Mouse (Mus musculus) cortical plate, adult 2 months (tissue): ENCODE measurements around the gene Ccr7. TPM values are rescaled to one million over a fixed set of nuclear protein-coding genes. Genes with fewer than 3 reads are reported as not detected.

ENCODE experiments used
- H3K27ac ChIP-seq: fragments of 200-500 bp; 2 replicates; pipeline ENCODE4 v1.5.1; 2012; ENCODE audit warnings: low read length, control low read depth, inconsistent platforms; ENCODE audit not compliant: insufficient read depth
- H3K4me1 ChIP-seq: fragments of 200-500 bp; 2 replicates; pipeline ENCODE4 v1.6.1; 2011; ENCODE audit warnings: low read length; ENCODE audit not compliant: control insufficient read depth, insufficient read depth
- H3K4me3 ChIP-seq: fragments of 200-500 bp; 2 replicates; pipeline ENCODE4 v1.5.1; 2011; ENCODE audit warnings: mild to moderate bottlenecking, low read length, control low read depth; ENCODE audit not compliant: insufficient read depth
- CTCF ChIP-seq: fragments of 200-500 bp; IDR thresholded peaks from 2 replicates; pipeline ENCODE4 v1.5.1; 2011; ENCODE audit warnings: mild to moderate bottlenecking, control low read depth, low read length; ENCODE audit not compliant: insufficient read depth; ENCODE audit errors: extremely low read depth
- POLR2A ChIP-seq: fragments of 200-500 bp; IDR thresholded peaks from 2 replicates; pipeline ENCODE4 v1.6.1; 2011; ENCODE audit warnings: mild to moderate bottlenecking, low read length, control low read depth; ENCODE audit not compliant: insufficient read depth; ENCODE audit errors: extremely low read depth
- polyA plus RNA-seq: library from polyadenylated mRNA; depleted of rRNA; stranded (reverse); fragments of >200 nt; gene quantifications from 2 replicates; pipeline ENCODE4 v1.2.3, GENCODE M21; 2012

Gene Ccr7
- polyA plus RNA-seq, 1 experiment = 0.15 TPM

DNA sequence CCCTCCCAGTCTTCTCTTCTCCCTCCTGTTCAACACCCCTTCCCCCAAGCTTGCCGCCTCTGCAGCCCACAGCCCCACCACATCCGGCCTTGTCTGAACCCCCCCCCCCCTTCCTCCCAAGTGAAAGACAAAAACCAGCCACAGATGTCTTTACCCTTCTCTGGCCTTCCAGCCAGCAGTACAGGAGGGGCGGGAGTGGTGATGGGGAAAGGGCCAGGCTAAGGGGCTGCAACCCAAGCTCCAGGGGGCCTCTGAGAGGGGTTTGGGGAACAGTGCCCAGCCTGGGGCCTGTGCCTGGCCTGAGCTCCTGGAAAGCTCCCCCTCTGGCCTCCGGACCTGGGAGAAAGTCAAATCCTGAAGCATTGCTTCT lies 7.0 kb downstream of the Ccr7 start:
- no peak for TF ChIP-seq CTCF
- no peak for TF ChIP-seq POLR2A
- H3K4me3 ChIP-seq = no peak overlapping the region
- H3K4me1 ChIP-seq = peaks cover 5% of the 10 kb centered on the region
- H3K27ac ChIP-seq = no peak overlapping the region; the same call in 1 of the 2 replicates

GRCm38 (mm10) chr11:99147041-99147919 lies 7.6 kb downstream of the Ccr7 start:
- Histone ChIP-seq H3K4me3 (no peak overlapping the region), H3K4me1 (peaks cover 5% of the 10 kb centered on the region), H3K27ac (peak overlapping the region; percentile 67; the same call in 1 of the 2 replicates)
- TF ChIP-seq POLR2A (no peak), CTCF (no peak)

DNA sequence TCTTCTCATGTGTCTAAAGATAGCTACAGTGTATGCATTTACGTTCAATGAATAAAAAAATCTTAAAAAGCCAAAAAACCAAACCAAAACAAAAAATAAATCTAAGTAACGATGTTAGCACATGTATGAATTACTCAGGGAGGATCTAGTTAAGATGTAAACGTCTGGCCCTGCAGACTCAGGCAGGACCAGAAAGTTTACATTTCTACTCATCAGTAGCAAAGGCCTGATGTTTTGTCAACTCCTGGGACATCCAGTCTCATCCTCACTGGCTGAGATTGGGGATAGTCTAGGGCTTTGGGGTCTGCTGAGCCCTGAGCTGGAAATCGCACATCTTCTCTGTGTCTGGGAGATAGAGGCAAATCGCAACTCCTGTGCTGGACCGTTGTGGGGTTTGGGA lies 8.3 kb downstream of the Ccr7 start:
- Histone ChIP-seq H3K4me3 (no peak overlapping the region), H3K27ac (no peak overlapping the region), H3K4me1 (peaks cover 6% of the 10 kb centered on the region)
- TF ChIP-seq POLR2A (no peak), CTCF (no peak)

DNA sequence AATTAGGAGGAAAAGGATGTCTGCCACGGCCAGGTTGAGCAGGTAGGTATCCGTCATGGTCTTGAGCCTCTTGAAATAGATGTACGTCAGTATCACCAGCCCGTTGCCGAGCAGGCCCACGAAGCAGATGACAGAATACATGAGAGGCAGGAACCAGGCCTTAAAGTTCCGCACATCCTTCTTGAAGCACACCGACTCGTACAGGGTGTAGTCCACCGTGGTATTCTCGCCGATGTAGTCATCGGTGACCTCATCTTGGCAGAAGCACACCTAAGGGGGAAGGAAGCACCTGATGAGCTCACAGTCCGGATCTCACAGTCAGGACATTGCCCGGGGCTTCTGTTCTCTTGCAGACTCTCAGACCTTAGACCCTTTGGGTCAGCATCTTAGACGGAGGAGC lies 9.1 kb downstream of the Ccr7 start:
- Histone ChIP-seq H3K27ac (no peak overlapping the region), H3K4me1 (peaks cover 8% of the 10 kb centered on the region), H3K4me3 (no peak overlapping the region)
- TF ChIP-seq POLR2A = no peak
- no peak for TF ChIP-seq CTCF

- H3K4me1 ChIP-seq = peaks cover 8% of the 10 kb centered on the region
- no peak overlapping the region for H3K4me3 ChIP-seq
- no peak overlapping the region for H3K27ac ChIP-seq
- TF ChIP-seq POLR2A (no peak), CTCF (no peak)
Measured at GRCm38 (mm10) chr11:99144940-99145339, 9.9 kb downstream of the Ccr7 start.

DNA sequence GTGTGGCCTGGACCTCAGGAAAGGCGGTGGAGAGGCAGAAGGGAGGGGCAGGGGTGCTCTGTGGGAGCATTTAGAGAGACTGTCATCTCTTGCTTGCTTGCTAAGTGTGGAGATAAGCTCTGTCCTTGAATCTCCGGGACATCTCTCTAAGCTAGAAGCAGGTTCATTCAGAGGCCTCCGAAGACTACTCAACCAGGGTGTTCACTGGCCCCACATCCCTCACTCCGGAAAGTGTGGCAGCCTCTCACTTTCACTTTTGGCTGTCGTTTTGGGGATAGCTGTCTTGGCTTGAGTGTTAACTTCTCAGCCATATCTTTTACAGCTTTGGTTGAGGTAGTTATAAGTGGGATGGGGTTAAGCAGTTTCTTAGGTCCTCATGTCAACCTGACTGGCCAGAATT lies 10.4 kb downstream of the Ccr7 start:
- Histone ChIP-seq H3K27ac (no peak overlapping the region), H3K4me1 (peaks cover 8% of the 10 kb centered on the region), H3K4me3 (no peak overlapping the region)
- no peak for TF ChIP-seq POLR2A
- no peak for TF ChIP-seq CTCF

DNA sequence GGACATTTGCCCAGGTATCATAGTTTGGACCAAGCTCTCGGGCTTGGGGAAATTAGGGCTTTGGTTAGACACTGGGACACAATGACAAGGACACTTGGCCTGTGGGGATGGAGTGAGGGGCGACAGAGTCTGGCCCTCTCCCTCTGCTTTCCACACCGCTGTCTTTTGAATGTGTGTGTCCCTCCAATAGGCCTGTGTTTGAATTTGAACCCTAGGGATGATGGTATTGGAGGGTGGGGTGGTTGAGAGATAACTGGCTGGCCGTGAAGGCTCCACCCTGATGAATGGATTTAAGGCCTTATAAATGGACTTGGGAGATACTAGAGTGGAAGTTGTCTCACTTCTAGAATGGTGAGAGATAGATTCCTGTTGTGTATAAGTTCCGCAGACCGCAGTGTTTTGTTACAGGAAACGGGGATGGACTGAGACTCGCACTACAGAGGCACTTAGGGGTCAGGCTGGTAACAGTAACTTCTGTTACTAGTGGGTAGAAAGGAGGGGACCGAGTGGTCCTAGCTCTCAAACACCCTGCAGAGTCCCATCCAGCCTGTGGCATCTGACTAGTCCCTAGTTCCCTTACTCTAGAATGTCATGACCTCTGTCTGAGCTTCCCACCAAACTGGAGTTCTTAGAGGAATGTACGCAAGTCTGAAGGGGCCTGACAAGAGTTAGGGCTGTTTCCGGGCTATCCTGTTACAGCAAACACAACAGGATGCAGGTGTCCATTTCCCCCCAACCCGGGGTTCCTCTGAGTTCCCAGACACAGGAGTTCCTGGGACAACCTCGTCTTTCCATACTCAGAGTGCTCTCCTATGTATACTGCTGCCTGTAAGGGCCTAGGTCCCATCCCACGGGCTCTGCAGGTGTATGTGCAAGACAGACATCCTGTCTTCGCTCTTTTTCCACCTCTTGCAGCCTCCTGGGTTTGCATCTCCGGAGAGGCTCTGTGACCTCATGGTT lies 11.5 kb downstream of the Ccr7 start:
- Histone ChIP-seq H3K4me3 (no peak overlapping the region), H3K27ac (no peak overlapping the region), H3K4me1 (peaks cover 6% of the 10 kb centered on the region)
- TF ChIP-seq CTCF (no peak), POLR2A (no peak)

GRCm38 (mm10) chr11:99142493-99143095 lies 12.3 kb downstream of the Ccr7 start:
- no peak overlapping the region for H3K27ac ChIP-seq
- H3K4me1 ChIP-seq = peaks cover 6% of the 10 kb centered on the region
- H3K4me3 ChIP-seq = no peak overlapping the region
- TF ChIP-seq CTCF (no peak), POLR2A (no peak)

- Histone ChIP-seq H3K4me1 (peaks cover 3% of the 10 kb centered on the region; the same call in 1 of the 2 replicates), H3K4me3 (no peak overlapping the region), H3K27ac (no peak overlapping the region)
- TF ChIP-seq CTCF (no peak), POLR2A (no peak)
Measured at GRCm38 (mm10) chr11:99142046-99142445, 12.8 kb downstream of the Ccr7 start.

DNA sequence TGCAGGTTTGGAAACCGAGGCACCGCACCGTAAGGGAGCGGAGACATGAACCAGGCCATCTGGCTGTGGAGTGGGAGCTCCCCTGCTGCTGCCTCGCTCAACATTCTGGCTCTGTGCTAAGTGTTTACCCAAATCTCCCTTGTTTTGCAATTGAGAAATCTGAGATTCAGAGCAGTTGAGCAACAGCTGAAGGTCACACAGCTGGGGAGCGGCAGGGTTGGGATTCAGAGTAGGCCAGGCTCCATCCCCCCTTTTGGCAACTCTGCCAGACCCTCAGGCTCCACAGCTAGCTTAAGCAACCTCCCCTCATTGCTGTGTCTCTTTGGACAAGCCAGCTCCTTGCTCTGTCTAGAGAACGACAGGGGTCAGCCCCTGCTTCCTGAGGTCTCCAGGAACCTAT lies 13.3 kb downstream of the Ccr7 start:
- Histone ChIP-seq H3K4me3 (no peak overlapping the region), H3K4me1 (peaks cover 3% of the 10 kb centered on the region; the same call in 1 of the 2 replicates), H3K27ac (no peak overlapping the region)
- no peak for TF ChIP-seq POLR2A
- TF ChIP-seq CTCF = no peak
